Mouse (Mus musculus): Measurements from ENCODE around the gene Mocs2. TPM values are rescaled to one million over a fixed set of nuclear protein-coding genes. Genes with fewer than 3 reads are reported as not detected.
A peak's percentile ranks its signal among the peaks of the same experiment; 100 is the strongest.

Mocs2 gene
- polyA plus RNA-seq, 1 experiment = not detected

DNA sequence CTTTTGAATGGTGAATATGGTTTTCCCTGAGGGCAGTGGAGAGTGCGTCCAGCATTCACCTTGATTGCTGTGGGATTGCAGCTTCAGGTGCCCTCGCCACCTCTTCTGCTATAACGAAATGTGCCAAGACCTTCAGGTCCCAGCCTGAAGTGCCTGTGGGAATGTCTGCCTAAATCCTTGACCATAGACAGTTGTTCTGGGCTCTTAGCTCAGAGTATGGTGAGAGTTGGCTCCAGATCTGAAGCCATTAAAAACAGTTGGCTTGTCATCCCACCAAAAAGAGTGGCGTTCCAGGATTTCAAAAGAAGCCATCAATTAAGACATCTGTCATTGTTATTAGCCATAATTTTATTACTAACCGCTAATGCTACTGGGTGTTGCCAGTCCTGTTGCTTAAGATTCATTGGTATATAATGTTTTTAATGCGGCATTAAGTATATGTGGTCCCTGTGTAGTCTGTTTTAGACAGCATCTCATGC lies 7.4 kb downstream of the Mocs2 start:
- WGBS = 86% methylated on average over 6 of the region's 6 CpGs
- Histone ChIP-seq H3K4me3 (ENCODE audit: insufficient read depth, low read depth, low read length) (no peak overlapping the region), H3K4me1 (ENCODE audit: control insufficient read depth, insufficient read depth, low read length) (no peaks in the 10 kb centered on the region), H3K27ac (ENCODE audit: insufficient read depth, low read depth, low read length) (no peak overlapping the region)
- no peak for TF ChIP-seq POLR2A (IDR thresholded peaks at IDR 0.05; ENCODE audit: insufficient read depth, low read depth, low read length)
- no peak for TF ChIP-seq CTCF (IDR thresholded peaks at IDR 0.05; ENCODE audit: insufficient read depth, low read depth, low read length)

DNA sequence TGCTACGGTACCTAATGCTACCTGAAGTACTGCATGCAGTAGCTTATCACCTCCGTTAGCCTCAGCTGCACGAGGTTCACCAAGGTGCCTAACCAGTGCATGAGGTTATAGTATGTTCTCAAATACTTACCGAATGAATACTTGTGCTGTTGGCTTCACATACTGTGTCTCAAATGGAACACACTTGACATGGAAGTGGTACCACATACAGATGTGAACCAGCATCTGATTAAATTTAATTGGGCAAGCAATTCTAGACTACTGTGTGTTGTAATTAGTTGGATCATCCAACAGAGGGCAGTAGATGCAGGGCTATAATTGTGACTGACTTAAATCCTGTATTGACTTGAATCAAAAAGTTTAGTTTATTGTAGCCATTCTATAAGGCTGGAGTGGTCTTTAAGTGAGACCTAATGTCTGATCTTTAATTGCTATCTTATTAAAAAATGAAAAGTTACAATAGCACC lies 13.4 kb downstream of the Mocs2 start:
- no peak for TF ChIP-seq POLR2A (IDR thresholded peaks at IDR 0.05; ENCODE audit: insufficient read depth, low read depth, low read length)
- no peak for TF ChIP-seq CTCF (IDR thresholded peaks at IDR 0.05; ENCODE audit: insufficient read depth, low read depth, low read length)
- no peak overlapping the region for H3K27ac ChIP-seq (ENCODE audit: insufficient read depth, low read depth, low read length)
- 89% methylated on average over 4 of the region's 4 CpGs for WGBS

DNA sequence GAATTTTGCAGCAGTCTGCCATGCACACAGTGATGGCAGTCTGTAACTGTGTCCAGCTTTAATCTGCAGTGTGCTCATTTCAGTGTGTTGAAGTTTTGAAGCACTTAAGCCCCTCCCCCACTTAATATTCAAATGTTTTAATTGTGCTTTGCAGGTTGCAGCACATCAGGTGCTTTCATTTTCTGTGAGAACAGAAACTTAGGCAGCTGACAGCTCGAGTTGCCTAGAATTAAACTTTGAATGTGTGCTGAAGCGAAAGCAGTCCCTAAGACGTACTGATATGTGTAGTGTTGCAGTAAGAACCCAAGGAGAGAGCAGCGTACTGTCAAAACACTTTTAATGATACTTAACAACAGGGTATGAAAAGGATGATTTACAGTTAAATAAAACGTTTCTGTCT lies 14.7 kb downstream of the Mocs2 start:
- H3K4me1 ChIP-seq (ENCODE audit: control insufficient read depth, insufficient read depth, low read length) = no peaks in the 10 kb centered on the region

More for the DNA sequence above, 13.4 kb downstream of the Mocs2 start:
- H3K4me3 ChIP-seq (ENCODE audit: insufficient read depth, low read depth, low read length) = no peak overlapping the region
- no peaks in the 10 kb centered on the region for H3K4me1 ChIP-seq (ENCODE audit: control insufficient read depth, insufficient read depth, low read length)

DNA sequence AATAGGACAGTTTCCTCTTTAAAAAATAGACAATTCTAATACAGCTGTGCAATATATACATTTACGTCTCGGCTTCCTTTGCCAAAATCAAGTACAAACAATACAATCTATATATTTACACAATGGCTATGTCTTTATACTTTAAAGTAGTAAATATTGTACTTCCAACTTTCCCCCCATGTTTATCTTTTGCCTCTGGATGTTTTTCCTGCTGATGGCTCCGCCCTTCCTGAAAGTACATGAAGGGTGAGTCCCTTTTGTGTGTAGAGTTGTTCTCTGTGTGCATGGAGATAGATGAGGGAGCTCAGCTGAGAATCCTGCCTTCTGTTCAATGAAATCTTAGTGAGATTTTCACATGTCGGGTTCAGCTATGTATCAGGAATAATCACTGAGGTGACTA lies 15.3 kb downstream of the Mocs2 start:
- Histone ChIP-seq H3K4me1 (ENCODE audit: control insufficient read depth, insufficient read depth, low read length) (no peaks in the 10 kb centered on the region), H3K4me3 (ENCODE audit: insufficient read depth, low read depth, low read length) (no peak overlapping the region), H3K27ac (ENCODE audit: insufficient read depth, low read depth, low read length) (no peak overlapping the region)
- no peak for TF ChIP-seq POLR2A (IDR thresholded peaks at IDR 0.05; ENCODE audit: insufficient read depth, low read depth, low read length)
- no peak for TF ChIP-seq CTCF (IDR thresholded peaks at IDR 0.05; ENCODE audit: insufficient read depth, low read depth, low read length)
- 91% methylated on average over 4 of the region's 4 CpGs for WGBS

More for the DNA sequence above, 14.7 kb downstream of the Mocs2 start:
- Histone ChIP-seq H3K4me3 (ENCODE audit: insufficient read depth, low read depth, low read length) (no peak overlapping the region), H3K27ac (ENCODE audit: insufficient read depth, low read depth, low read length) (no peak overlapping the region)
- WGBS = 76% methylated on average over 5 of the region's 5 CpGs
- no peak for TF ChIP-seq POLR2A (IDR thresholded peaks at IDR 0.05; ENCODE audit: insufficient read depth, low read depth, low read length)
- no peak for TF ChIP-seq CTCF (IDR thresholded peaks at IDR 0.05; ENCODE audit: insufficient read depth, low read depth, low read length)

DNA sequence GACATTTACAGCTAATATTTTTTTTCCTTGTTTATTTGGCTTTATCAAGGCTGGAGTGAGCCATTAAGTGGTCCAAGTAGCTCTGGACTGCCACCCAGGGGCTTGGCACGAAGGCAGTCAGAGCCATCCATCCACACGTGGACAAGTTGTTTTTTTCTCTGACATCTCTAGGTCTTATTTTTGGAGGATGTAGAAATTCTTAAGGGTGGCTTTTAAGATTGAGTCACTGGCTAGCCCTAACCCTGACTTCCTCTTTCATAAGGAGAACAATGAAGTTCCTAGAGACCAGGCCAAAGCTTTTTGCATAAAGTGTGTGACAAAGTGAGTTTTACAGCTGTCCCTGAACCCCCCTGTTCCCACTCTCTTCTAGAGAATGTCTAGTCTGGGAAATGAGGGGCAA lies 16.5 kb downstream of the Mocs2 start:
- no peak for TF ChIP-seq POLR2A (IDR thresholded peaks at IDR 0.05; ENCODE audit: insufficient read depth, low read depth, low read length)
- no peak for TF ChIP-seq CTCF (IDR thresholded peaks at IDR 0.05; ENCODE audit: insufficient read depth, low read depth, low read length)
- no peak overlapping the region for H3K27ac ChIP-seq (ENCODE audit: insufficient read depth, low read depth, low read length)
- peaks cover 8% of the 10 kb centered on the region for H3K4me1 ChIP-seq (ENCODE audit: control insufficient read depth, insufficient read depth, low read length)
- 52% methylated on average over 2 of the region's 2 CpGs for WGBS
- H3K4me3 ChIP-seq (ENCODE audit: insufficient read depth, low read depth, low read length) = no peak overlapping the region

DNA sequence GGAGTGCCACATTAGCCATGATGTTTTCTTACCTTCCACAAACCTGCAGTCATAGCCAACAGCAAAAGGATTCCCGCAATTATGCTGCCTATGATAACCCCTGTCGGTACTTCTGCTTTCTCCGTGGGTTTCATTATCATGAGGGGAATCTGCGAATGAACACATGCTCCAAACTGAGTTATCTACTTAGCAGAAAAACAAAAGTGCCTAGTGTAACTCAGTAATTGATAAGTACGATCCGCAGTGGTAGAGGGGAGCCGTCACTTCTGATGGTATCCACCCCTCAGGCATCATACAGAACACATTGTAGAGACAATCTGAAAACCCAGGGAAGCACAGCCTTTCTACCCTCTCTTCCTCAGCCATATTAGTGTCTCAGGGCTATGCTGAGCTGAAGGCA lies 19.0 kb downstream of the Mocs2 start:
- WGBS = 84% methylated on average over 7 of the region's 7 CpGs
- TF ChIP-seq POLR2A (IDR thresholded peaks at IDR 0.05; ENCODE audit: insufficient read depth, low read depth, low read length) (no peak), CTCF (IDR thresholded peaks at IDR 0.05; ENCODE audit: insufficient read depth, low read depth, low read length) (no peak)
- peaks cover 8% of the 10 kb centered on the region for H3K4me1 ChIP-seq (ENCODE audit: control insufficient read depth, insufficient read depth, low read length)
- H3K4me3 ChIP-seq (ENCODE audit: insufficient read depth, low read depth, low read length) = no peak overlapping the region
- no peak overlapping the region for H3K27ac ChIP-seq (ENCODE audit: insufficient read depth, low read depth, low read length)

DNA sequence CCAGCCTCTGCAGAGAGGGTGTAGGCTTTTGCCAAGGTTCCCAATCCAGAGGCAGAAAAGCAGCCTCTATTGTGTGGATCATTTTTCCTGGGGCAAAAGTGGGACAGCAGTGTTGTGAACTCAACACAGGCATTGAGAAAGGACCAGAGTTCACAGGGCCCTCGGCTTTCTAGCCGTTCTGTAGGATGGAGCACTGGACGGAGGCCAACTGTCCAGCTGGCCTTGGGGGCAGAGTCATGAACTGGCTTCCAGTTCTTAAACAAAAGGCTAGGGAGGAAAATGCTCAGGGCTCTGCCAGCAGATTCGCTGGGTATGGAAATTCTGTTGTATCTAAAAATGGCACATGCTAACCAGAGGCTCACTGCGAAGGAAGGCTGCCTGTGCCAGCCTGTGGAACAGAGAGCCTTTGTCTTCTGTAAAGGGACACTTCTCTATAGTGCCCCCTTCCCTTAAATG lies 20.5 kb downstream of the Mocs2 start:
- no peak overlapping the region for H3K4me3 ChIP-seq (ENCODE audit: insufficient read depth, low read depth, low read length)
- H3K4me1 ChIP-seq (ENCODE audit: control insufficient read depth, insufficient read depth, low read length) = peaks cover 8% of the 10 kb centered on the region
- 42% methylated on average over 5 of the region's 5 CpGs for WGBS
- TF ChIP-seq POLR2A (IDR thresholded peaks at IDR 0.05; ENCODE audit: insufficient read depth, low read depth, low read length) = no peak
- TF ChIP-seq CTCF (IDR thresholded peaks at IDR 0.05; ENCODE audit: insufficient read depth, low read depth, low read length) = no peak
- H3K27ac ChIP-seq (ENCODE audit: insufficient read depth, low read depth, low read length) = peak overlapping the region; percentile 65

DNA sequence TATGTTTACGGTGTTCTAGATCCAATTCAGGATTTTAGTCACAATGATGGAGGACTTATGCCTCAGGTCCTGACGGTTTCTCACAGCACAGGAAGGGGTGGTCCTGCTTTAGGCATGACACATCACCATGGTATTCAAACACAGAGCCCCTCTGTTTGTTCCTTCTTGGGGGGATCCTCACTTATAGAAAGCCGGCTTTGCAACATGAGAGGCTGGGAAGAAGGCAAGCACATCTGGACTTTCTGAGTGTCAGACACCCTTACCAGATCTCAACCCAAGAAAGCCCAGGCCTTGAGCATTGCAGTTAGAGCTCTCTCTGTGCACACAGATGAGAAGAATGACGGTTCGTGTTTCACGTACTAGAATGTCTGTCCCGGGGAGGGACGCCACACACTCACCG lies 21.1 kb downstream of the Mocs2 start:
- TF ChIP-seq CTCF (IDR thresholded peaks at IDR 0.05; ENCODE audit: insufficient read depth, low read depth, low read length) (no peak), POLR2A (IDR thresholded peaks at IDR 0.05; ENCODE audit: insufficient read depth, low read depth, low read length) (no peak)
- peaks cover 8% of the 10 kb centered on the region for H3K4me1 ChIP-seq (ENCODE audit: control insufficient read depth, insufficient read depth, low read length)
- 76% methylated on average over 9 of the region's 9 CpGs for WGBS
- no peak overlapping the region for H3K4me3 ChIP-seq (ENCODE audit: insufficient read depth, low read depth, low read length)
- no peak overlapping the region for H3K27ac ChIP-seq (ENCODE audit: insufficient read depth, low read depth, low read length)

DNA sequence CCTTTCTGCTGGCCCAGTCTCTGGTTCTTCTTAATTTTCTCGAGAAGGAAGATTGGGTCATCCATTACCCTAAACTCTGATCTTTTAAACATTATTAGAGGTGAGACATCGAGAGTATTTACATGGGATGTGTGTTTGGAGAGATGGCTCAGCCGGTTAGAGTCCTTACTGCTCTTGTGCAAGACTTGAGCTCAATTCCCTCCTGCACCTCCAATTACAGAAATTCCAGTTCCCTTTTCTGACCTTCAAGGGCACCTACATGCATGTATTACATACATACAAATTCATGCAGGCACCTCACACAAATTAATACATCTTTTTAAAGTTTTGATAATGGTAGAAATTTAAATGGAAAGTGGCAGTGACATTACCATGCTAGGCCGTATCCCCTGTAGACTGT lies 22.5 kb downstream of the Mocs2 start:
- TF ChIP-seq CTCF (IDR thresholded peaks at IDR 0.05; ENCODE audit: insufficient read depth, low read depth, low read length) = no peak
- TF ChIP-seq POLR2A (IDR thresholded peaks at IDR 0.05; ENCODE audit: insufficient read depth, low read depth, low read length) = no peak
- H3K4me3 ChIP-seq (ENCODE audit: insufficient read depth, low read depth, low read length) = no peak overlapping the region
- no peak overlapping the region for H3K27ac ChIP-seq (ENCODE audit: insufficient read depth, low read depth, low read length)
- WGBS = 94% methylated on average over 4 of the region's 4 CpGs
- peaks cover 8% of the 10 kb centered on the region for H3K4me1 ChIP-seq (ENCODE audit: control insufficient read depth, insufficient read depth, low read length)

DNA sequence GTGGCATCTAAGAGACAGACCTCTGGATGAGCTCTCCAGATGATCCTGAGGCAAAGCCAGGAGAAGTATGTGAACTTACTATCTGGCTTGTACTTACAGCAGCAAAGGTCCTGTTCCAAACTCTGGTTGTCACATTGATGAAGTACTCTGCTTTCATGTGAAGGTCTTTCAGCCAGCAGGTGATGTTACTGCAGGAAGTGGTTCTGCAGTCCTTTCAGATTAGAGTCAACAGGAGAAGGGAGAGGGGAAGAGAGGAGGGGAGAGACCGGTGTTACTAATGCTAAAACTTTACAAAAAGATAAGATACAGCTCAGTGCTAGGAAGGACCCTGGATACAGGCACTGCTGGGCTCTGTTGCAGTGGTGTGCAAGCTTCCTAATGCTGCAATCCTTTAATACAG lies 25.3 kb downstream of the Mocs2 start:
- 92% methylated on average over 1 of the region's 1 CpGs for WGBS
- Histone ChIP-seq H3K4me3 (ENCODE audit: insufficient read depth, low read depth, low read length) (no peak overlapping the region), H3K4me1 (ENCODE audit: control insufficient read depth, insufficient read depth, low read length) (peaks cover 8% of the 10 kb centered on the region), H3K27ac (ENCODE audit: insufficient read depth, low read depth, low read length) (no peak overlapping the region)
- TF ChIP-seq CTCF (IDR thresholded peaks at IDR 0.05; ENCODE audit: insufficient read depth, low read depth, low read length) (no peak), POLR2A (IDR thresholded peaks at IDR 0.05; ENCODE audit: insufficient read depth, low read depth, low read length) (no peak)

Measured in olfactory bulb, adult 2 months (tissue).